Mouse (Mus musculus): Measurements from ENCODE around the gene Plcg1.

- no peak for TF ChIP-seq POLR2A (IDR thresholded peaks at IDR 0.05; ENCODE audit: extremely low read depth, insufficient read depth, low read length)
- no peak for TF ChIP-seq CTCF (IDR thresholded peaks at IDR 0.05; ENCODE audit: extremely low read depth, insufficient read depth, low read length)
These were observed 16.0 kb downstream of the Plcg1 start for GRCm38 (mm10) chr2:160747075-160747474.

Measured in cortical plate, adult 2 months (tissue).